Comparison of ENCODE assay signal across 26 mouse cellular contexts in genomic region chr16:10865592-10865987, GRCm38 (mm10). TPM values are rescaled to one million over a fixed set of nuclear protein-coding genes. Genes with fewer than 3 reads are reported as not detected.
DNase-seq lines count a peak whose midpoint lies in the region; ATAC-seq and TF ChIP-seq lines count a peak whose summit lies in the region.
"Had no signal": no experiment of that assay in that cellular context is flagged by ENCODE, and none has a peak within 500 bp of the region (broad histone marks: within the 10 kb centered on the region; RNA-seq: fewer than 3 reads in every experiment).

No protein-coding gene starts in this region.

- no peaks in the 10 kb centered on the region for H3K27me3 ChIP-seq in lung, postnatal 0 days (replicated peaks; ENCODE audit: insufficient read depth, low read length)
- H3K27me3 ChIP-seq in midbrain, embryonic 13.5 days: no peaks in the 10 kb centered on the region
- H3K27me3 ChIP-seq: forebrain, embryonic 13.5 days; heart, embryonic 15.5 days; hindbrain, embryonic 12.5 days; limb, embryonic 12.5 days; liver, embryonic 13.5 days had no signal

- TF ChIP-seq EP300 in lung, postnatal 0 days (IDR thresholded peaks at IDR 0.05): no peak

- no peak overlapping the region for H3K4me2 ChIP-seq in lung, postnatal 0 days (replicated peaks; ENCODE audit: low read depth, low read length)
- no peak overlapping the region for H3K4me2 ChIP-seq in midbrain, embryonic 13.5 days (replicated peaks)
- H3K4me2 ChIP-seq: forebrain, embryonic 13.5 days; heart, embryonic 15.5 days; hindbrain, embryonic 12.5 days; limb, embryonic 12.5 days; liver, embryonic 13.5 days had no signal

- peak; percentile 55 for DNase-seq in gastrocnemius, postnatal 25 days
- no peak for DNase-seq in gastrocnemius, postnatal 4 days (ENCODE audit: low spot score in 2 of 2)
- peak; percentile 26 for DNase-seq in kidney, adult 11 months
- DNase-seq in kidney, postnatal 4 days: no peak
- peak; percentile 35 for DNase-seq in lung, postnatal 36 days
- no peak for DNase-seq in lung, postnatal 0 days (ENCODE audit: low spot score)
- DNase-seq in skeletal muscle tissue, adult 2 months (ENCODE audit: low read depth, low spot score): peak; percentile 70
- DNase-seq: adrenal gland, postnatal 25 days; layer of hippocampus, postnatal 36 days; liver, embryonic 13.5 days; lung, adult 2 months; midbrain, embryonic 14.5 days; spleen, adult 18-20 months; thymus, postnatal 25 days had no signal

- H3K27ac ChIP-seq in lung, postnatal 0 days (ENCODE audit: low read length): no peak overlapping the region
- H3K27ac ChIP-seq in midbrain, embryonic 13.5 days: no peak overlapping the region
- H3K27ac ChIP-seq: forebrain, embryonic 13.5 days; heart, embryonic 15.5 days; hindbrain, embryonic 12.5 days; limb, embryonic 12.5 days; liver, embryonic 13.5 days had no signal

- no peaks in the 10 kb centered on the region for H3K4me1 ChIP-seq in lung, postnatal 0 days (ENCODE audit: insufficient read depth, low read depth, low read length)
- peaks cover 2% of the 10 kb centered on the region; the same call in 1 of the 2 replicates for H3K4me1 ChIP-seq in midbrain, embryonic 13.5 days (replicated peaks)
- H3K4me1 ChIP-seq: limb, embryonic 12.5 days had no signal

- no peak for ATAC-seq in lung, postnatal 0 days
- no peak for ATAC-seq in midbrain, embryonic 13.5 days
- ATAC-seq: CD4-positive, CD25-positive, alpha-beta regulatory T cell, adult 4 months; forebrain, embryonic 13.5 days had no signal

- no peaks in the 10 kb centered on the region for H3K36me3 ChIP-seq in lung, postnatal 0 days (ENCODE audit: insufficient read depth, low read length)
- no peaks in the 10 kb centered on the region for H3K36me3 ChIP-seq in midbrain, embryonic 13.5 days
- H3K36me3 ChIP-seq: heart, embryonic 15.5 days; hindbrain, embryonic 12.5 days; liver, embryonic 13.5 days had no signal

- no peak overlapping the region for H3K4me3 ChIP-seq in lung, postnatal 0 days (ENCODE audit: low read depth, low read length)
- H3K4me3 ChIP-seq in midbrain, embryonic 13.5 days (replicated peaks): no peak overlapping the region
- H3K4me3 ChIP-seq: forebrain, embryonic 13.5 days; heart, embryonic 15.5 days; hindbrain, embryonic 12.5 days; limb, embryonic 12.5 days; liver, embryonic 13.5 days; megakaryocyte, embryonic 14.5 days had no signal

- H3K9ac ChIP-seq in lung, postnatal 0 days (replicated peaks; ENCODE audit: low read depth): no peak overlapping the region
- H3K9ac ChIP-seq in midbrain, embryonic 13.5 days (replicated peaks): no peak overlapping the region
- H3K9ac ChIP-seq: forebrain, embryonic 13.5 days; heart, embryonic 15.5 days; hindbrain, embryonic 12.5 days; limb, embryonic 12.5 days; liver, embryonic 13.5 days had no signal

- TF ChIP-seq CTCF in lung, postnatal 0 days (IDR thresholded peaks at IDR 0.05): no peak

- no peaks in the 10 kb centered on the region for H3K9me3 ChIP-seq in lung, postnatal 0 days (ENCODE audit: low read length)
- H3K9me3 ChIP-seq in midbrain, embryonic 13.5 days: no peaks in the 10 kb centered on the region
- H3K9me3 ChIP-seq: forebrain, embryonic 13.5 days; heart, embryonic 15.5 days; hindbrain, embryonic 12.5 days; limb, embryonic 12.5 days; liver, embryonic 13.5 days; megakaryocyte, embryonic 14.5 days had no signal

RNA-seq across cellular contexts. Expression of gene Rmi2, which starts 30.7 kb away (rescaled TPM):
- total RNA-seq in gastrocnemius, postnatal 25 days (2021): 1 to 10 TPM; 2.8 to 3.5 TPM
- total RNA-seq in gastrocnemius, postnatal 4 days (2021): 1 to 10 TPM; 1.6 to 1.8 TPM
- 0.44 and 0.51 TPM in 2 replicates for polyA plus RNA-seq in lung, postnatal 0 days (2015; fragmentation: Nextera tagmentation; extraction: Ambion mirVana)
- polyA plus RNA-seq in midbrain, embryonic 13.5 days (2015; fragmentation: Nextera tagmentation; extraction: Ambion mirVana): 0.68 and 1.0 TPM in 2 replicates

RNA-seq across cellular contexts. Expression of gene Gm11172, which starts 52.9 kb away (rescaled TPM):
- total RNA-seq in gastrocnemius, postnatal 25 days (2021): not detected
- not detected for total RNA-seq in gastrocnemius, postnatal 4 days (2021)
- polyA plus RNA-seq in lung, postnatal 0 days (2015; fragmentation: Nextera tagmentation; extraction: Ambion mirVana): not detected in 2 replicates
- polyA plus RNA-seq in midbrain, embryonic 13.5 days (2015; fragmentation: Nextera tagmentation; extraction: Ambion mirVana): not detected in 2 replicates
- total RNA-seq: adrenal gland, postnatal 25 days; gastrocnemius, adult 8-10 months; layer of hippocampus, adult 8-10 months; layer of hippocampus, postnatal 36 days; left cerebral cortex, postnatal 14 days had no signal
- polyA plus RNA-seq: CD4-positive, CD25-positive, alpha-beta regulatory T cell, adult 4 months; embryonic facial prominence, embryonic 14.5 days; forebrain, embryonic 13.5 days; heart, embryonic 15.5 days; hindbrain, embryonic 12.5 days; limb, embryonic 12.5 days; liver, embryonic 13.5 days; lung, adult 2 months; midbrain, embryonic 14.5 days; neural tube, embryonic 11.5 days had no signal

RNA-seq across cellular contexts. Expression of gene Prm1, which starts 60.0 kb away (rescaled TPM):
- total RNA-seq in gastrocnemius, postnatal 25 days (2021): not detected
- not detected for total RNA-seq in gastrocnemius, postnatal 4 days (2021)
- polyA plus RNA-seq in lung, postnatal 0 days (2015; fragmentation: Nextera tagmentation; extraction: Ambion mirVana): not detected in 2 replicates
- polyA plus RNA-seq in midbrain, embryonic 13.5 days (2015; fragmentation: Nextera tagmentation; extraction: Ambion mirVana): not detected in 2 replicates
- total RNA-seq: adrenal gland, postnatal 25 days; gastrocnemius, adult 8-10 months; layer of hippocampus, adult 8-10 months; layer of hippocampus, postnatal 36 days; left cerebral cortex, postnatal 14 days had no signal
- polyA plus RNA-seq: embryonic facial prominence, embryonic 14.5 days; forebrain, embryonic 13.5 days; hindbrain, embryonic 12.5 days; liver, embryonic 13.5 days; midbrain, embryonic 14.5 days; neural tube, embryonic 11.5 days had no signal

Comparison
In these comparisons a context has a peak if more than half of its experiments do, and no peak if none do; other contexts are left out.
1. DNase-seq: peak in gastrocnemius, postnatal 25 days (single experiment), kidney, adult 11 months (single experiment), lung, postnatal 36 days (single experiment) and skeletal muscle tissue, adult 2 months (single experiment); none in gastrocnemius, postnatal 4 days (0 of 2), kidney, postnatal 4 days (0 of 2) and lung, postnatal 0 days (single experiment).